Mouse (Mus musculus) embryo, embryonic 11 days (tissue): ENCODE measurements around the gene Apol11a.
"Not testable (repeated sequence)": the region's sequence is repeated elsewhere in the genome, so short reads cannot be mapped to it uniquely, and the experiment has no call there.

Source experiments
- DNase-seq: peaks from one replicate; pipeline ENCODE4 v3.0.0-alpha.2; 2015

Gene Apol11a

GRCm38 (mm10) chr15:77507966-77508365 is at the start of gene Apol11a:
TSS of gene Apol11a (plus strand) at chr15:77508271.
- DNase-seq = not testable (repeated sequence)

GRCm38 (mm10) chr15:77474699-77475390 is 33.2 kb upstream of the Apol11a start:
- not testable (repeated sequence) for DNase-seq

- not testable (repeated sequence) for DNase-seq
Measured at GRCm38 (mm10) chr15:77476693-77477092, 31.4 kb upstream of the Apol11a start, which contains the start of gene Apol10a. TSS of gene Apol10a (plus strand) at chr15:77477047.

GRCm38 (mm10) chr15:77482140-77482794 is 25.8 kb upstream of the Apol11a start:
- DNase-seq = no peak

GRCm38 (mm10) chr15:77493181-77493580 is 14.9 kb upstream of the Apol11a start:
- DNase-seq = not testable (repeated sequence)

GRCm38 (mm10) chr15:77494694-77495093 is 13.4 kb upstream of the Apol11a start:
- DNase-seq = not testable (repeated sequence)

- not testable (repeated sequence) for DNase-seq
Measured at GRCm38 (mm10) chr15:77520596-77520995, 12.5 kb downstream of the Apol11a start.

GRCm38 (mm10) chr15:77523186-77523843 is 15.2 kb downstream of the Apol11a start:
- peak; percentile 52 for DNase-seq

- DNase-seq = no peak
Measured at GRCm38 (mm10) chr15:77533216-77533615, 25.1 kb downstream of the Apol11a start, which contains the start of gene Apol7c. TSS of gene Apol7c (minus strand) at chr15:77533316.

- DNase-seq = not testable (repeated sequence)
Measured at GRCm38 (mm10) chr15:77539221-77539620, 31.1 kb downstream of the Apol11a start.

- no peak for DNase-seq
Measured at GRCm38 (mm10) chr15:77561792-77562191, 53.7 kb downstream of the Apol11a start, which contains the start of gene 1700025B11Rik. TSS of gene 1700025B11Rik (minus strand) at chr15:77561892.

GRCm38 (mm10) chr15:77563219-77563618 is 55.1 kb downstream of the Apol11a start:
- DNase-seq = no peak
